Mouse (Mus musculus): Measurements from ENCODE around the gene Neurl3.

Neurl3 gene

GRCm38 (mm10) chr1:36298107-36298506 is 23.6 kb upstream of the Neurl3 start:
- no peak for DNase-seq (ENCODE audit: low read depth, low spot score)

GRCm38 (mm10) chr1:36296466-36297149 is 22.1 kb upstream of the Neurl3 start:
- no peak for DNase-seq (ENCODE audit: low read depth, low spot score)

GRCm38 (mm10) chr1:36294402-36294801 is 19.9 kb upstream of the Neurl3 start:
- no peak for DNase-seq (ENCODE audit: low read depth, low spot score)

GRCm38 (mm10) chr1:36293470-36293869 is 19.0 kb upstream of the Neurl3 start:
- DNase-seq (ENCODE audit: low read depth, low spot score) = no peak

GRCm38 (mm10) chr1:36281849-36282248 is 7.4 kb upstream of the Neurl3 start:
- DNase-seq (ENCODE audit: low read depth, low spot score) = no peak

GRCm38 (mm10) chr1:36280938-36281337 is 6.5 kb upstream of the Neurl3 start:
- no peak for DNase-seq (ENCODE audit: low read depth, low spot score)

- DNase-seq (ENCODE audit: low read depth, low spot score) = peak; percentile 85
Observed at GRCm38 (mm10) chr1:36279202-36279601, 4.7 kb upstream of the Neurl3 start.

GRCm38 (mm10) chr1:36277267-36278060 is 3.0 kb upstream of the Neurl3 start:
- peak; percentile 83 for DNase-seq (ENCODE audit: low read depth, low spot score)

GRCm38 (mm10) chr1:36275635-36276389 is 1.3 kb upstream of the Neurl3 start:
- DNase-seq (ENCODE audit: low read depth, low spot score) = no peak

- peak; percentile 45 for DNase-seq (ENCODE audit: low read depth, low spot score)
Observed at GRCm38 (mm10) chr1:36273288-36273687, 1.2 kb downstream of the Neurl3 start.

- DNase-seq (ENCODE audit: low read depth, low spot score) = no peak
Observed at GRCm38 (mm10) chr1:36272546-36272945, 1.9 kb downstream of the Neurl3 start.

GRCm38 (mm10) chr1:36271516-36272230 is 2.8 kb downstream of the Neurl3 start:
- DNase-seq (ENCODE audit: low read depth, low spot score) = no peak

GRCm38 (mm10) chr1:36270666-36271065 is 3.8 kb downstream of the Neurl3 start:
- no peak for DNase-seq (ENCODE audit: low read depth, low spot score)

GRCm38 (mm10) chr1:36269121-36269795 is 5.2 kb downstream of the Neurl3 start:
- no peak for DNase-seq (ENCODE audit: low read depth, low spot score)

GRCm38 (mm10) chr1:36267595-36267994 is 6.9 kb downstream of the Neurl3 start:
- no peak for DNase-seq (ENCODE audit: low read depth, low spot score)

- DNase-seq (ENCODE audit: low read depth, low spot score) = no peak
Observed at GRCm38 (mm10) chr1:36266293-36266692, 8.2 kb downstream of the Neurl3 start.

GRCm38 (mm10) chr1:36263833-36264488 is 10.5 kb downstream of the Neurl3 start:
- no peak for DNase-seq (ENCODE audit: low read depth, low spot score)

GRCm38 (mm10) chr1:36261708-36262504 is 12.6 kb downstream of the Neurl3 start:
- DNase-seq (ENCODE audit: low read depth, low spot score) = no peak

- DNase-seq (ENCODE audit: low read depth, low spot score) = no peak
Observed at GRCm38 (mm10) chr1:36260418-36260817, 14.1 kb downstream of the Neurl3 start.

GRCm38 (mm10) chr1:36259281-36259680 is 15.2 kb downstream of the Neurl3 start:
- no peak for DNase-seq (ENCODE audit: low read depth, low spot score)

Measured in mesoderm, embryonic 11.5 days (tissue).